Mouse (Mus musculus): ENCODE measurements around the gene Phc2. TPM values are rescaled to one million over a fixed set of nuclear protein-coding genes. Genes with fewer than 3 reads are reported as not detected.

The Phc2 gene
- polyA plus RNA-seq, 1 experiment from 2014 or later = 54.5 TPM

- Histone ChIP-seq H3K27ac (replicated peaks) (no peak overlapping the region), H3K4me1 (no peaks in the 10 kb centered on the region), H3K9me3 (replicated peaks) (no peaks in the 10 kb centered on the region), H3K4me3 (replicated peaks) (no peak overlapping the region), H3K9ac (replicated peaks) (0 out of 2 replicates have a peak overlapping the region, but pooled peaks have one; percentile 7), H3K27me3 (replicated peaks) (no peaks in the 10 kb centered on the region), H3K36me3 (peaks cover 80% of the 10 kb centered on the region), H3K4me2 (no peak overlapping the region)
- no peak for ATAC-seq (ENCODE audit: low FRiP score)
- whole genome bisulfite sequencing = 71% methylated on average over 5 of the region's 5 CpGs
These were observed 96.5 kb downstream of the Phc2 start for GRCm38 (mm10) chr4:128751006-128751405.

- Histone ChIP-seq H3K4me3 (replicated peaks) (no peak overlapping the region), H3K36me3 (peaks cover 68% of the 10 kb centered on the region), H3K27ac (replicated peaks) (no peak overlapping the region), H3K9me3 (replicated peaks) (no peaks in the 10 kb centered on the region), H3K9ac (replicated peaks) (no peak overlapping the region), H3K27me3 (replicated peaks) (no peaks in the 10 kb centered on the region), H3K4me2 (no peak overlapping the region), H3K4me1 (no peaks in the 10 kb centered on the region)
- WGBS = 93% methylated on average over 13 of the region's 13 CpGs
- no peak for ATAC-seq (ENCODE audit: low FRiP score)
These were observed 97.7 kb downstream of the Phc2 start for GRCm38 (mm10) chr4:128752031-128752757.

- Histone ChIP-seq H3K9ac (replicated peaks) (no peak overlapping the region), H3K27ac (replicated peaks) (no peak overlapping the region), H3K4me2 (no peak overlapping the region), H3K36me3 (peaks cover 54% of the 10 kb centered on the region), H3K4me3 (replicated peaks) (no peak overlapping the region), H3K4me1 (no peaks in the 10 kb centered on the region), H3K9me3 (replicated peaks) (no peaks in the 10 kb centered on the region), H3K27me3 (replicated peaks) (no peaks in the 10 kb centered on the region)
- WGBS = 87% methylated on average over 7 of the region's 7 CpGs
- ATAC-seq (ENCODE audit: low FRiP score) = no peak
These were observed 99.1 kb downstream of the Phc2 start for GRCm38 (mm10) chr4:128753571-128753970.

- ATAC-seq (ENCODE audit: low FRiP score) = no peak; the same call in 1 of the 2 replicates
- peak within 1 kb of the TSS; percentile 48; the same call in 1 of the 2 replicates for H3K27ac ChIP-seq (replicated peaks)
- H3K27me3 ChIP-seq (replicated peaks) = no peaks in the 10 kb centered on the region
- H3K36me3 ChIP-seq = peaks cover 39% of the 10 kb centered on the region
- no peak within 1 kb of the TSS for H3K9ac ChIP-seq (replicated peaks)
- no peak within 1 kb of the TSS for H3K4me3 ChIP-seq (replicated peaks)
- no peak within 1 kb of the TSS for H3K4me2 ChIP-seq
- H3K9me3 ChIP-seq (replicated peaks) = no peaks in the 10 kb centered on the region
- 86% methylated on average over 3 of the region's 3 CpGs for WGBS
- no peaks in the 10 kb centered on the region for H3K4me1 ChIP-seq
These were observed 100.6 kb downstream of the Phc2 start, which contains the start of gene A3galt2 for GRCm38 (mm10) chr4:128755064-128755463. TSS of gene A3galt2 (plus strand) at chr4:128755364.

- WGBS = 76% methylated on average over 7 of the region's 7 CpGs
- peak; percentile 22; the same call in 1 of the 2 replicates for ATAC-seq (ENCODE audit: low FRiP score)
These were observed 101.4 kb downstream of the Phc2 start for GRCm38 (mm10) chr4:128755900-128756299.

GRCm38 (mm10) chr4:128759214-128759613, 104.7 kb downstream of the Phc2 start:
- Histone ChIP-seq H3K27me3 (replicated peaks) (no peaks in the 10 kb centered on the region), H3K9me3 (replicated peaks) (0 out of 2 replicates have a peak, but pooled peaks cover 6% of the 10 kb centered on the region), H3K27ac (replicated peaks) (no peak overlapping the region), H3K9ac (replicated peaks) (no peak overlapping the region), H3K4me1 (no peaks in the 10 kb centered on the region), H3K4me3 (replicated peaks) (no peak overlapping the region), H3K4me2 (no peak overlapping the region), H3K36me3 (peaks cover under 1% of the 10 kb centered on the region; the same call in 1 of the 2 replicates)
- WGBS = 84% methylated on average over 5 of the region's 5 CpGs
- ATAC-seq (ENCODE audit: low FRiP score) = no peak

More at GRCm38 (mm10) chr4:128755900-128756299, 101.4 kb downstream of the Phc2 start:
- Histone ChIP-seq H3K9me3 (replicated peaks) (no peaks in the 10 kb centered on the region), H3K27me3 (replicated peaks) (no peaks in the 10 kb centered on the region), H3K4me3 (replicated peaks) (no peak overlapping the region), H3K36me3 (peaks cover 31% of the 10 kb centered on the region), H3K9ac (replicated peaks) (no peak overlapping the region), H3K4me1 (no peaks in the 10 kb centered on the region), H3K27ac (replicated peaks) (0 out of 2 replicates have a peak overlapping the region, but pooled peaks have one; percentile 48), H3K4me2 (no peak overlapping the region)

DNA sequence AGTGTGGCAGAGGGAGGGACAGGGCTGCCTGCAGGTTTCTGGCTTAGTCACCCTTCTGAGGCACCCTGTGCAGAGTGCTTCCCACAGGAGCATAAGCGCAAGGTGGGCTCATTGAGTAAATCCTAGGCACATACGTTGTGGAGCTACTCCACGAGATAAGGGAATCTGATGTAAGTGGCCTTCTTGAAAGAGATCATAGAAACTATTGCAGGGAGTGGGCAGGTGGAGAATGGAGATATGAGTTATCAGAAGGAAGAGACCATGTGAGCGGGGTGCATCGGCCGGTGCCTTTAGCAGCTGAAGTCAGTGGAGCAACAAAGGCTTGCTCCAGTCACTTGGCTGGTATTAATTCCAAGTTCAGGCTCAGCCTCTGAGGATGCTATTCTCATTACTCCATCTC, 105.5 kb downstream of the Phc2 start:
- 93% methylated on average over 6 of the region's 6 CpGs for whole genome bisulfite sequencing

GRCm38 (mm10) chr4:128766929-128767328, 112.4 kb downstream of the Phc2 start:
- Histone ChIP-seq H3K27ac (replicated peaks) (no peak overlapping the region), H3K9ac (replicated peaks) (no peak overlapping the region), H3K4me1 (peaks cover 4% of the 10 kb centered on the region; the same call in 1 of the 2 replicates), H3K9me3 (replicated peaks) (0 out of 2 replicates have a peak, but pooled peaks cover 6% of the 10 kb centered on the region), H3K27me3 (replicated peaks) (no peaks in the 10 kb centered on the region), H3K36me3 (no peaks in the 10 kb centered on the region), H3K4me2 (no peak overlapping the region), H3K4me3 (replicated peaks) (no peak overlapping the region)
- WGBS = 95% methylated on average over 20 of the region's 20 CpGs
- no peak for ATAC-seq (ENCODE audit: low FRiP score)

More for the DNA sequence above, 105.5 kb downstream of the Phc2 start:
- 0 out of 2 replicates have a peak, but pooled peaks cover 6% of the 10 kb centered on the region for H3K9me3 ChIP-seq (replicated peaks)
- no peaks in the 10 kb centered on the region for H3K4me1 ChIP-seq
- H3K27me3 ChIP-seq (replicated peaks) = no peaks in the 10 kb centered on the region
- H3K27ac ChIP-seq (replicated peaks) = no peak overlapping the region
- H3K9ac ChIP-seq (replicated peaks) = no peak overlapping the region
- H3K36me3 ChIP-seq = no peaks in the 10 kb centered on the region
- H3K4me2 ChIP-seq = no peak overlapping the region
- ATAC-seq (ENCODE audit: low FRiP score) = no peak
- H3K4me3 ChIP-seq (replicated peaks) = no peak overlapping the region

DNA sequence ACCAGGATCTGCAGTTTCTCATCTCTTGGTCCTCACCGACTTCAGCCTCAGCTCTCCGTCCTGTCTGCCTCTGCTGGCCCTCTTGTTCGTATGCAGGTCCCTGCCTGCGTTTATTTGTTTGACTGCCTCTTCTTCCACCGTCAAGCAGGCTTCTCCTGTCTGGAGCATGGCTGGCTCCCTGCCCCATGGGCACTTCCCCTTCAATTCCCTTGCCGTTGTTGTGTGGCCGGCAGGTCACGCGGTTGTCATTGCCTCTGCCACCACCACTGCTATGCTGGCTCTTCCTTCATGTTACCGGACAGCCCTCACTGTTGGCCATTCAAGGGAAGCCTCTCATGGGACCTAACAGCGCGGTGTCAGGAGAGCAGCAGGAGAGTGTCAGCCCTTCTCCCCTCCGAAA, 113.6 kb downstream of the Phc2 start:
- no peak overlapping the region for H3K4me3 ChIP-seq (replicated peaks)
- H3K4me2 ChIP-seq = no peak overlapping the region
- no peak overlapping the region for H3K9ac ChIP-seq (replicated peaks)
- peaks cover 9% of the 10 kb centered on the region; the same call in 1 of the 2 replicates for H3K36me3 ChIP-seq
- no peak overlapping the region for H3K27ac ChIP-seq (replicated peaks)
- 74% methylated on average over 13 of the region's 13 CpGs for WGBS
- peaks cover 4% of the 10 kb centered on the region; the same call in 1 of the 2 replicates for H3K4me1 ChIP-seq
- no peaks in the 10 kb centered on the region for H3K27me3 ChIP-seq (replicated peaks)
- ATAC-seq (ENCODE audit: low FRiP score) = no peak
- H3K9me3 ChIP-seq (replicated peaks) = 0 out of 2 replicates have a peak, but pooled peaks cover 6% of the 10 kb centered on the region

GRCm38 (mm10) chr4:128769569-128770355, 115.3 kb downstream of the Phc2 start:
- WGBS = 79% methylated on average over 13 of the region's 13 CpGs
- H3K4me3 ChIP-seq (replicated peaks) = no peak overlapping the region
- H3K9me3 ChIP-seq (replicated peaks) = no peaks in the 10 kb centered on the region
- H3K9ac ChIP-seq (replicated peaks) = no peak overlapping the region
- H3K4me1 ChIP-seq = peaks cover 4% of the 10 kb centered on the region; the same call in 1 of the 2 replicates
- H3K36me3 ChIP-seq = peaks cover 26% of the 10 kb centered on the region
- H3K27me3 ChIP-seq (replicated peaks) = no peaks in the 10 kb centered on the region
- H3K4me2 ChIP-seq = no peak overlapping the region
- H3K27ac ChIP-seq (replicated peaks) = no peak overlapping the region
- ATAC-seq (ENCODE audit: low FRiP score) = no peak

DNA sequence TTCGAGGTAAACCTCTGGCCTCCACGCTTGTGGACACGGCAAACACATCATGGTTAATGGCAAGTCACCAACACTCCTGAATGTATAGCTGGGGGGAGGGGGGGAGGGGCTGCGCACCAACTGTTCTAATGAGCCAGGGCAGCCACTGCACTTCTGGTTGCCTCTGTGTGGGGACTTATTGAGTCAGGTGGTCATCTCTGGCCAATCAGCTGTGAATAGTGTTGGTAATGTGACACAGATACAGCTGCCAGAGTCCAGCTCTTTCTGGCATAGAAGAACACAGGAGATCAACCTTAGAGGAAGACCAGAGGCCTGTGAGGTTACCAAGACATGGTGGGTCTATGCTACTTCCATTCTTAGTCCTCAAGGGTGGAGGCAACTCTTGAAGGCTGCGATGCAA, 116.2 kb downstream of the Phc2 start:
- Histone ChIP-seq H3K4me3 (replicated peaks) (no peak overlapping the region), H3K4me2 (no peak overlapping the region), H3K4me1 (peaks cover 4% of the 10 kb centered on the region; the same call in 1 of the 2 replicates), H3K36me3 (peaks cover 34% of the 10 kb centered on the region), H3K9ac (replicated peaks) (no peak overlapping the region), H3K27me3 (replicated peaks) (no peaks in the 10 kb centered on the region), H3K27ac (replicated peaks) (no peak overlapping the region), H3K9me3 (replicated peaks) (no peaks in the 10 kb centered on the region)
- ATAC-seq (ENCODE audit: low FRiP score) = no peak
- 85% methylated on average over 5 of the region's 5 CpGs for WGBS

Measured in neural tube, embryonic 15.5 days (tissue).